ENCODE assay signal across 1 mouse cellular context in the genomic region with DNA sequence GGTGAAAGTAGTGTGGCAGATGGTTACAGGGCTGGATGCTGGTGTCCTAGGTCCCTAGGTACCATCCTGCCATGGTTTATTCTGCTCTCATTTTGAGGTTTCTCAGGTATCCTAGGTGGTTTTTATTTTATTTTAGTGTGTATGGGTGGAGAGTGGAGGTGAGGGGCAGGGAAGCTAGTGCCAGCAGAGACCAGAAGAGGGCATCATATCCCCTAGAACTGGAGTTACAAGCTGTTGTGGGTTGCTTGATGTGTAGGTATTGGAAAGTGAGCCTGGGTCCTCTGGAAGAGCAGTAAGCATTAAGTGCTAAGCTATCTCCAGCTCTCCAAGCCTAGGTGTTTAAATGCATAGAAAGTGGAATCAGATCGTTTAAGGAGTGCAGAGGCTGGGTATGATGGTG.
TF ChIP-seq lines count a peak whose summit lies in the region.

No protein-coding gene starts in this region.

TF ChIP-seq in MEL, 35 proteins besides CTCF, POLR2A, EP300 and RAD21:
- TF ChIP-seq NELFE (IDR thresholded peaks at IDR 0.05; ENCODE audit: low read depth, low read length) (no peak), SMC3 (IDR thresholded peaks at IDR 0.05; ENCODE audit: low read depth, low read length) (peak; percentile 41; the same call in 1 of the 2 replicates)
TF ChIP-seq in MEL: peak in this region for 1.
